Mouse (Mus musculus): ENCODE measurements around the gene Cmtm7. TPM values are rescaled to one million over a fixed set of nuclear protein-coding genes. Genes with fewer than 3 reads are reported as not detected.

Cmtm7 gene
- polyA plus RNA-seq, 1 experiment: 63.7 TPM

GRCm38 (mm10) chr9:114799498-114800107 lies 17.9 kb upstream of the Cmtm7 start:
- H3K27me3 ChIP-seq (ENCODE audit: control insufficient read depth, insufficient read depth, low read length, poor library complexity, severe bottlenecking): no peaks in the 10 kb centered on the region
- H3K4me1 ChIP-seq (ENCODE audit: control insufficient read depth, insufficient read depth, low read length): no peaks in the 10 kb centered on the region
- H3K36me3 ChIP-seq (ENCODE audit: control insufficient read depth, insufficient read depth, low read length, poor library complexity, severe bottlenecking): no peaks in the 10 kb centered on the region
- H3K9me3 ChIP-seq (replicated peaks; ENCODE audit: control insufficient read depth, insufficient read depth, low read length, poor library complexity, severe bottlenecking): no peaks in the 10 kb centered on the region
- no peak overlapping the region for H3K4me3 ChIP-seq (ENCODE audit: low read depth, low read length)
- TF ChIP-seq POLR2A (IDR thresholded peaks at IDR 0.05; ENCODE audit: insufficient read depth, low read length) (no peak), CTCF (IDR thresholded peaks at IDR 0.05; ENCODE audit: low read depth, low read length) (no peak), EP300 (IDR thresholded peaks at IDR 0.05; ENCODE audit: insufficient read depth, low read depth, low read length) (no peak)
- H3K27ac ChIP-seq (ENCODE audit: insufficient read depth, low read length): no peak overlapping the region
- no peak overlapping the region for H3K9ac ChIP-seq (ENCODE audit: low read depth, poor library complexity, severe bottlenecking)

GRCm38 (mm10) chr9:114798845-114799244 lies 17.2 kb upstream of the Cmtm7 start:
- Histone ChIP-seq H3K27ac (ENCODE audit: insufficient read depth, low read length) (no peak overlapping the region), H3K9me3 (replicated peaks; ENCODE audit: control insufficient read depth, insufficient read depth, low read length, poor library complexity, severe bottlenecking) (no peaks in the 10 kb centered on the region), H3K9ac (ENCODE audit: low read depth, poor library complexity, severe bottlenecking) (no peak overlapping the region), H3K36me3 (ENCODE audit: control insufficient read depth, insufficient read depth, low read length, poor library complexity, severe bottlenecking) (no peaks in the 10 kb centered on the region), H3K4me3 (ENCODE audit: low read depth, low read length) (no peak overlapping the region), H3K27me3 (ENCODE audit: control insufficient read depth, insufficient read depth, low read length, poor library complexity, severe bottlenecking) (no peaks in the 10 kb centered on the region), H3K4me1 (ENCODE audit: control insufficient read depth, insufficient read depth, low read length) (no peaks in the 10 kb centered on the region)
- TF ChIP-seq EP300 (IDR thresholded peaks at IDR 0.05; ENCODE audit: insufficient read depth, low read depth, low read length) (no peak), CTCF (IDR thresholded peaks at IDR 0.05; ENCODE audit: low read depth, low read length) (no peak), POLR2A (IDR thresholded peaks at IDR 0.05; ENCODE audit: insufficient read depth, low read length) (no peak)

- no peaks in the 10 kb centered on the region for H3K9me3 ChIP-seq (replicated peaks; ENCODE audit: control insufficient read depth, insufficient read depth, low read length, poor library complexity, severe bottlenecking)
- no peaks in the 10 kb centered on the region for H3K27me3 ChIP-seq (ENCODE audit: control insufficient read depth, insufficient read depth, low read length, poor library complexity, severe bottlenecking)
- H3K4me1 ChIP-seq (ENCODE audit: control insufficient read depth, insufficient read depth, low read length): no peaks in the 10 kb centered on the region
- no peaks in the 10 kb centered on the region for H3K36me3 ChIP-seq (ENCODE audit: control insufficient read depth, insufficient read depth, low read length, poor library complexity, severe bottlenecking)
- H3K4me3 ChIP-seq (ENCODE audit: low read depth, low read length): no peak overlapping the region
- H3K27ac ChIP-seq (ENCODE audit: insufficient read depth, low read length): no peak overlapping the region
- no peak overlapping the region for H3K9ac ChIP-seq (ENCODE audit: low read depth, poor library complexity, severe bottlenecking)
- no peak for TF ChIP-seq EP300 (IDR thresholded peaks at IDR 0.05; ENCODE audit: insufficient read depth, low read depth, low read length)
- TF ChIP-seq CTCF (IDR thresholded peaks at IDR 0.05; ENCODE audit: low read depth, low read length): peak; percentile 96
Observed at GRCm38 (mm10) chr9:114797329-114798004, 15.8 kb upstream of the Cmtm7 start.

GRCm38 (mm10) chr9:114796473-114797050 lies 14.9 kb upstream of the Cmtm7 start:
- Histone ChIP-seq H3K27me3 (ENCODE audit: control insufficient read depth, insufficient read depth, low read length, poor library complexity, severe bottlenecking) (no peaks in the 10 kb centered on the region), H3K4me3 (ENCODE audit: low read depth, low read length) (no peak overlapping the region), H3K4me1 (ENCODE audit: control insufficient read depth, insufficient read depth, low read length) (peaks cover 4% of the 10 kb centered on the region), H3K27ac (ENCODE audit: insufficient read depth, low read length) (no peak overlapping the region), H3K9ac (ENCODE audit: low read depth, poor library complexity, severe bottlenecking) (no peak overlapping the region), H3K9me3 (replicated peaks; ENCODE audit: control insufficient read depth, insufficient read depth, low read length, poor library complexity, severe bottlenecking) (no peaks in the 10 kb centered on the region), H3K36me3 (ENCODE audit: control insufficient read depth, insufficient read depth, low read length, poor library complexity, severe bottlenecking) (no peaks in the 10 kb centered on the region)
- TF ChIP-seq CTCF (IDR thresholded peaks at IDR 0.05; ENCODE audit: low read depth, low read length) (no peak), POLR2A (IDR thresholded peaks at IDR 0.05; ENCODE audit: insufficient read depth, low read length) (no peak), EP300 (IDR thresholded peaks at IDR 0.05; ENCODE audit: insufficient read depth, low read depth, low read length) (no peak)

- H3K9ac ChIP-seq (ENCODE audit: low read depth, poor library complexity, severe bottlenecking): no peak overlapping the region
- no peaks in the 10 kb centered on the region for H3K36me3 ChIP-seq (ENCODE audit: control insufficient read depth, insufficient read depth, low read length, poor library complexity, severe bottlenecking)
- H3K27ac ChIP-seq (ENCODE audit: insufficient read depth, low read length): no peak overlapping the region
- peaks cover 6% of the 10 kb centered on the region for H3K4me1 ChIP-seq (ENCODE audit: control insufficient read depth, insufficient read depth, low read length)
- no peak for TF ChIP-seq POLR2A (IDR thresholded peaks at IDR 0.05; ENCODE audit: insufficient read depth, low read length)
- TF ChIP-seq EP300 (IDR thresholded peaks at IDR 0.05; ENCODE audit: insufficient read depth, low read depth, low read length): no peak
- TF ChIP-seq CTCF (IDR thresholded peaks at IDR 0.05; ENCODE audit: low read depth, low read length): no peak
- no peaks in the 10 kb centered on the region for H3K27me3 ChIP-seq (ENCODE audit: control insufficient read depth, insufficient read depth, low read length, poor library complexity, severe bottlenecking)
- no peak overlapping the region for H3K4me3 ChIP-seq (ENCODE audit: low read depth, low read length)
- H3K9me3 ChIP-seq (replicated peaks; ENCODE audit: control insufficient read depth, insufficient read depth, low read length, poor library complexity, severe bottlenecking): no peaks in the 10 kb centered on the region
Observed at GRCm38 (mm10) chr9:114794491-114794890, 12.8 kb upstream of the Cmtm7 start.

GRCm38 (mm10) chr9:114793764-114794295 lies 12.2 kb upstream of the Cmtm7 start:
- H3K4me1 ChIP-seq (ENCODE audit: control insufficient read depth, insufficient read depth, low read length): peaks cover 6% of the 10 kb centered on the region
- no peaks in the 10 kb centered on the region for H3K27me3 ChIP-seq (ENCODE audit: control insufficient read depth, insufficient read depth, low read length, poor library complexity, severe bottlenecking)
- no peaks in the 10 kb centered on the region for H3K9me3 ChIP-seq (replicated peaks; ENCODE audit: control insufficient read depth, insufficient read depth, low read length, poor library complexity, severe bottlenecking)
- TF ChIP-seq EP300 (IDR thresholded peaks at IDR 0.05; ENCODE audit: insufficient read depth, low read depth, low read length): no peak
- no peak for TF ChIP-seq CTCF (IDR thresholded peaks at IDR 0.05; ENCODE audit: low read depth, low read length)
- TF ChIP-seq POLR2A (IDR thresholded peaks at IDR 0.05; ENCODE audit: insufficient read depth, low read length): no peak
- H3K27ac ChIP-seq (ENCODE audit: insufficient read depth, low read length): no peak overlapping the region
- no peaks in the 10 kb centered on the region for H3K36me3 ChIP-seq (ENCODE audit: control insufficient read depth, insufficient read depth, low read length, poor library complexity, severe bottlenecking)
- no peak overlapping the region for H3K4me3 ChIP-seq (ENCODE audit: low read depth, low read length)
- H3K9ac ChIP-seq (ENCODE audit: low read depth, poor library complexity, severe bottlenecking): no peak overlapping the region

All from ES-Bruce4 (cell line).